Mouse (Mus musculus): ENCODE measurements around the gene Arhgef12.

GRCm38 (mm10) chr9:42926564-42926963, 180.5 kb downstream of the Arhgef12 start:
- TF ChIP-seq MAFK (IDR thresholded peaks at IDR 0.05; ENCODE audit: borderline replicate concordance, low read depth, low read length) (no peak), CTCF (IDR thresholded peaks at IDR 0.05 in 2 of 3, conservative IDR thresholded peaks at IDR 0.05 in 1 of 3; ENCODE audit: control insufficient read depth in 1 of 3, insufficient read depth in 1 of 3, low read depth in 2 of 3, low read length in 3 of 3, poor library complexity in 1 of 3, severe bottlenecking in 1 of 3) (no peak), ZC3H11A (IDR thresholded peaks at IDR 0.05; ENCODE audit: low read depth, low read length) (no peak), MAX (IDR thresholded peaks at IDR 0.05; ENCODE audit: low read length) (no peak), POLR2A (IDR thresholded peaks at IDR 0.05; ENCODE audit: control insufficient read depth in 1 of 2, insufficient read depth in 1 of 2, low read depth in 1 of 2, low read length in 2 of 2, poor library complexity in 1 of 2) (no peak), MAZ (IDR thresholded peaks at IDR 0.05; ENCODE audit: low read depth, low read length) (no peak)

Measured in MEL (cell line).